Mouse (Mus musculus) frontal cortex, adult 2 months (tissue): ENCODE data around the gene Triobp. TPM values are rescaled to one million over a fixed set of nuclear protein-coding genes. Genes with fewer than 3 reads are reported as not detected.
"Not testable (repeated sequence)": the region's sequence is repeated elsewhere in the genome, so short reads cannot be mapped to it uniquely, and the experiment has no call there.

Experiments used
- DNase-seq, 2 experiments: peaks; one replicate each; pipeline ENCODE4 v3.0.0; 2022; ENCODE audit warnings: low spot score in 1 of 2; ENCODE audit errors: extremely low spot score in 1 of 2
- polyA plus RNA-seq: library from polyadenylated mRNA; depleted of rRNA; stranded (reverse); fragments of >200 nt; gene quantifications from 2 replicates; pipeline ENCODE4 v1.2.3, GENCODE M21; 2012

Triobp gene
- polyA plus RNA-seq, 1 experiment, result 13.9 TPM

GRCm38 (mm10) chr15:79028237-79028738 lies 80.8 kb downstream of the Triobp start, which contains the start of gene H1f0:
TSS of gene H1f0 (plus strand) at chr15:79028450.
- peak; percentile 79 to 95 for DNase-seq

GRCm38 (mm10) chr15:79028823-79029484 lies 81.4 kb downstream of the Triobp start:
- no peak for DNase-seq

GRCm38 (mm10) chr15:79029519-79030241 lies 82.2 kb downstream of the Triobp start:
- no peak for DNase-seq

- DNase-seq, result peak; percentile 72 to 89
These were observed 83.3 kb downstream of the Triobp start for GRCm38 (mm10) chr15:79030551-79031435.

GRCm38 (mm10) chr15:79031908-79032307 lies 84.4 kb downstream of the Triobp start:
- not testable (repeated sequence) for DNase-seq

GRCm38 (mm10) chr15:79037913-79038328 lies 90.4 kb downstream of the Triobp start:
- DNase-seq, result peak in 1 of 2 experiments; percentile 83

GRCm38 (mm10) chr15:79038331-79038730 lies 90.8 kb downstream of the Triobp start:
- no peak for DNase-seq

GRCm38 (mm10) chr15:79038853-79039252 lies 91.3 kb downstream of the Triobp start:
- peak in 1 of 2 experiments; percentile 68 for DNase-seq

GRCm38 (mm10) chr15:79040501-79041416 lies 93.2 kb downstream of the Triobp start:
- DNase-seq, result no peak

GRCm38 (mm10) chr15:79041585-79041984 lies 94.1 kb downstream of the Triobp start, which contains the start of gene Galr3:
TSS of gene Galr3 (plus strand) at chr15:79041885.
- no peak for DNase-seq

GRCm38 (mm10) chr15:79042721-79043491 lies 95.4 kb downstream of the Triobp start:
- DNase-seq, result peak in 1 of 2 experiments; percentile 65

GRCm38 (mm10) chr15:79044837-79045236 lies 97.3 kb downstream of the Triobp start:
- no peak for DNase-seq

- no peak for DNase-seq
These were observed 100.7 kb downstream of the Triobp start for GRCm38 (mm10) chr15:79048186-79048585.

- DNase-seq, result no peak
These were observed 102.8 kb downstream of the Triobp start for GRCm38 (mm10) chr15:79050160-79050845.

GRCm38 (mm10) chr15:79050964-79051363 lies 103.4 kb downstream of the Triobp start:
- no peak for DNase-seq

- DNase-seq, result no peak
These were observed 104.2 kb downstream of the Triobp start for GRCm38 (mm10) chr15:79051461-79052360.

GRCm38 (mm10) chr15:79052366-79052765 lies 104.8 kb downstream of the Triobp start:
- no peak for DNase-seq
